Mouse (Mus musculus) myocyte (in vitro differentiated cells): Measurements from ENCODE around the gene Zfp688.

Experiments
- E2F4 ChIP-seq: IDR thresholded peaks from one replicate; pipeline ENCODE4 v1.6.1; 2011; ENCODE audit warnings: mild to moderate bottlenecking, control low read depth, moderate library complexity; ENCODE audit not compliant: insufficient read depth
- POLR2A ChIP-seq: IDR thresholded peaks from one replicate; pipeline ENCODE4 v1.6.1; 2011; ENCODE audit warnings: low read depth, mild to moderate bottlenecking, control low read depth, moderate library complexity; ENCODE audit not compliant: insufficient read length
- POLR2AphosphoS2 ChIP-seq: IDR thresholded peaks from one replicate; pipeline ENCODE4 v1.6.1; 2011; ENCODE audit warnings: low read depth, control low read depth; ENCODE audit not compliant: insufficient read length
- SRF ChIP-seq: IDR thresholded peaks from one replicate; pipeline ENCODE4 v1.6.1; 2011; ENCODE audit warnings: low read depth; ENCODE audit not compliant: control insufficient read depth, insufficient read length

DNA sequence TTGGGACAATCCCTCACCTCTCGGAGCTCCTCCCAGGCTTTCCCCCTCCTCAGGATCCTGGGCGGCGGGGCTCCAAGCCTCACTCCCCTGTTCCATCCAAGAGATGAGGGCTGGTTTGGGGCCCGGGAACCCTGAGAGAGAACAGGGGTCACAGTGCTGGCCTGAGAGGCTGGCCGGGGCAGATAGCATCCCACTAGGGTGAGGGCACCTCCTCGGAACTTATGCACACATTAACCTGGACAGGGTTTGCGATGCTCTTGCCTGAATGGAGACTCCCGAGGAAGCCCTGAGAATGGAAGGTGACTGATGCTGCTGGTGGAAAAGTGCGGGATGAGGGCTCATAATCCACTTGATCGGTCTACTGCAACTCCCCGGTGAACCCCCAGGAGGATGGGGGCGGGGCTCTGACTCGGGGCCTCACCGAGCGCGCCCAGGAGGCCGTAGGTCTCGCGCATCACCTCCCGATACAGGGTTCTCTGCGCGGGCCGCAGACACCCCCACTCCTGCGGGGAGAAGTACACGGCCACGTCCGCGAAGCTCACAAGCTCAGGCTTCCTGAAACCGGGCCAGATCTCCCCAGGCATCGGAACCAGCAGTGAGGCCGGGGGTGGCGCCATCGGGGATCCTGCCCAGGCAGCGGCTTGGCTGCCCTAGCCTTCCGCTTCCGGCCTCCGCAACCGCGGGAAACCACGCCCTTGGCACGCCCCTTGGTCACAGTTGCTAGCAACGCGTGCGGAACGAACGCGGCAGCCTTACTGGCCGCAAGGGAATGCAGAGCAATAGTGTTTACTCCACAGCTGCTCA, at the start of gene Zfp688:
- TF ChIP-seq POLR2A, result peak; percentile 89
- TF ChIP-seq POLR2AphosphoS2, result peak; percentile 86
- peak; percentile 52 for TF ChIP-seq E2F4
- TF ChIP-seq SRF, result no peak
